In genomic region chr9:77379625-77380024, GRCm38 (mm10) we compare ENCODE assay signal across 9 mouse cellular contexts. TPM values are rescaled to one million over a fixed set of nuclear protein-coding genes. Genes with fewer than 3 reads are reported as not detected.
DNase-seq lines count a peak whose midpoint lies in the region; ATAC-seq and TF ChIP-seq lines count a peak whose summit lies in the region.
"Had no signal": no experiment of that assay in that cellular context is flagged by ENCODE, and none has a peak within 500 bp of the region (broad histone marks: within the 10 kb centered on the region; RNA-seq: fewer than 3 reads in every experiment).

No protein-coding gene starts in this region.

- no peaks in the 10 kb centered on the region for H3K36me3 ChIP-seq in ES-Bruce4 (ENCODE audit: control insufficient read depth, insufficient read depth, low read length, poor library complexity, severe bottlenecking)

- H3K27ac ChIP-seq in ES-Bruce4 (ENCODE audit: insufficient read depth, low read length): no peak overlapping the region

- no peaks in the 10 kb centered on the region for H3K9me3 ChIP-seq in ES-Bruce4 (replicated peaks; ENCODE audit: control insufficient read depth, insufficient read depth, low read length, poor library complexity, severe bottlenecking)
- H3K9me3 ChIP-seq: megakaryocyte, embryonic 14.5 days had no signal

- no peak overlapping the region for H3K4me3 ChIP-seq in ES-Bruce4 (ENCODE audit: low read depth, low read length)
- H3K4me3 ChIP-seq: megakaryocyte, embryonic 14.5 days had no signal

- 0 out of 2 replicates have a peak, but pooled peaks have one; percentile 50 for ATAC-seq in megakaryocyte-erythroid progenitor cell, adult 5-6 weeks (replicated peaks; ENCODE audit: low FRiP score, low TSS enrichment, poor library complexity, severe bottlenecking)

- H3K4me1 ChIP-seq in ES-Bruce4 (ENCODE audit: control insufficient read depth, insufficient read depth, low read length): no peaks in the 10 kb centered on the region

- peak; percentile 70 for TF ChIP-seq CTCF in ES-Bruce4 (IDR thresholded peaks at IDR 0.05; ENCODE audit: low read depth, low read length)

- TF ChIP-seq POLR2A in ES-Bruce4 (IDR thresholded peaks at IDR 0.05; ENCODE audit: insufficient read depth, low read length): no peak

- peak; percentile 9 to 67 for DNase-seq in heart, adult 18-20 months
- no peak for DNase-seq in heart, adult 9 months (ENCODE audit: low spot score in 2 of 2)
- DNase-seq in c-Kit-positive CD71-positive TER-119-positive erythroid progenitor cells, embryonic 14.5 days (ENCODE audit: low spot score): peak; percentile 29
- DNase-seq in frontal cortex, postnatal 25 days (ENCODE audit: low spot score in 2 of 2): peak; percentile 64 to 70
- DNase-seq in layer of hippocampus, postnatal 10 days (ENCODE audit: low spot score in 2 of 2): peak; percentile 79 to 84
- peak; percentile 40 for DNase-seq in testis, postnatal 14 days (ENCODE audit: low spot score)

- no peak for TF ChIP-seq EP300 in ES-Bruce4 (IDR thresholded peaks at IDR 0.05; ENCODE audit: insufficient read depth, low read depth, low read length)

- no peak overlapping the region for H3K9ac ChIP-seq in ES-Bruce4 (ENCODE audit: low read depth, poor library complexity, severe bottlenecking)

- no peaks in the 10 kb centered on the region for H3K27me3 ChIP-seq in ES-Bruce4 (ENCODE audit: control insufficient read depth, insufficient read depth, low read length, poor library complexity, severe bottlenecking)
- H3K27me3 ChIP-seq: megakaryocyte, embryonic 14.5 days had no signal

RNA-seq across cellular contexts. Expression of gene Mlip, which starts 26.9 kb away (rescaled TPM):
- total RNA-seq in heart, adult 18-20 months (2021): 100 to 1,000 TPM; 154 to 164 TPM
- not detected in 2 replicates for polyA plus RNA-seq in ES-Bruce4 (2011; ENCODE audit: insufficient read depth, insufficient read length, low read depth, missing spikeins)
- 10 to 100 TPM; 54.5 to 60.9 TPM for total RNA-seq in layer of hippocampus, postnatal 10 days (2021)
- total RNA-seq in megakaryocyte-erythroid progenitor cell, adult 5-6 weeks (2014; fragmentation: Nextera tagmentation): not detected in 2 replicates
- 0.38 TPM in 1 of 2 replicates, not detected in the other for total RNA-seq in megakaryocyte-erythroid progenitor cell, adult 5-6 weeks (2017)

Comparison
In these comparisons a context has a peak if more than half of its experiments do, and no peak if none do; other contexts are left out.
1. DNase-seq: peak in heart, adult 18-20 months (2 of 2), c-Kit-positive CD71-positive TER-119-positive erythroid progenitor cells, embryonic 14.5 days (single experiment), frontal cortex, postnatal 25 days (2 of 2), layer of hippocampus, postnatal 10 days (2 of 2) and testis, postnatal 14 days (single experiment); none in heart, adult 9 months (0 of 2).
2. RNA of gene Mlip, which starts 26.9 kb away (total RNA-seq): 154 to 164 TPM in heart, adult 18-20 months and 54.5 to 60.9 TPM in layer of hippocampus, postnatal 10 days; 0.38 TPM in megakaryocyte-erythroid progenitor cell, adult 5-6 weeks; every median in the first group is over 10 times any median in the second.